Mouse (Mus musculus) adrenal gland, postnatal 14 days (tissue): ENCODE measurements around the gene Bbc3. TPM values are rescaled to one million over a fixed set of nuclear protein-coding genes. Genes with fewer than 3 reads are reported as not detected.
"Not testable (repeated sequence)": the region's sequence is repeated elsewhere in the genome, so short reads cannot be mapped to it uniquely, and the experiment has no call there.

Experiments used
- DNase-seq: peaks from one replicate; pipeline ENCODE4 v3.0.0; 2021; ENCODE audit warnings: mixed read lengths
- total RNA-seq: library from RNA; stranded (reverse); gene quantifications from 2 replicates; pipeline ENCODE4 v1.2.3, GENCODE M21; 2021

The Bbc3 gene
- total RNA-seq, 1 experiment from 2014 or later, result 5.8 TPM

DNA sequence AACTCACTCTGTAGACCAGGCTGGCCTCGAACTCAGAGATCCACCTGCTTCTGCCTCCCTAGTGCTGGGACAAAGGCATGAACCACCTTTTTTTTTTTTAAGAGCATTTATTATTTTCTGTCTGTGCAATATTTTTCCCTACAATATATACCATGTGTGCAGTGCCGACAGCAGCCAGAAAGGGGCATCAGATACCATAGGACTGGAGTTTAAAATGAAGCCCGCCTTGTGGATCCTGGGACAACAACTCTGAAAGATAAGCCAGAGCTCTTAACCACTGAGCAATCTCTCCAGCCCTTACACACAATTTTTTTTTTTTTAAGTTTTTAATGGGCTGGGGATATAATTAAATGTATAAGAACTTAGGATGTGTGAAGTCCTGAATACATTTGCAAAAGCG lies 13.8 kb upstream of the Bbc3 start:
- DNase-seq, result no peak

DNA sequence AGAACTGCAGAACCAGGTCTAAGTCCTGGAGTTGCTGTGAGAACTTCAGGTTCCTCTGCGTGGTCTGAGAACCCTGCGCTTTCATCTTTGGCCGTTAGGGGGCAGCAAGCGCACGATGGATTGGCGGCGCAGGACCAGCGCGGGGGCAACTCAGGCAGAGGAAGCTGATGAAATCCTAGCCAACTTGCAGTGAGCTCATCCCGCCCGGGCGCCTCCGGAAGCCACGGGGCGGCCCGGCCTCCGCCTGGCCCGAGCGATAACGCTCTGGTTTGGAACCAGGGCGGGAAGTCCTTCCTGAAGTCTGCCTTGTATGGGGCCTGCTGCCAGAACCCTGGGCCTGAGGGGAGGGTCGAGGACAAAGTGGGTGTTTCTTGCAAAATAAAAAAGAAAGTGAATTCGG lies 13.4 kb upstream of the Bbc3 start:
- peak; percentile 96 for DNase-seq

DNA sequence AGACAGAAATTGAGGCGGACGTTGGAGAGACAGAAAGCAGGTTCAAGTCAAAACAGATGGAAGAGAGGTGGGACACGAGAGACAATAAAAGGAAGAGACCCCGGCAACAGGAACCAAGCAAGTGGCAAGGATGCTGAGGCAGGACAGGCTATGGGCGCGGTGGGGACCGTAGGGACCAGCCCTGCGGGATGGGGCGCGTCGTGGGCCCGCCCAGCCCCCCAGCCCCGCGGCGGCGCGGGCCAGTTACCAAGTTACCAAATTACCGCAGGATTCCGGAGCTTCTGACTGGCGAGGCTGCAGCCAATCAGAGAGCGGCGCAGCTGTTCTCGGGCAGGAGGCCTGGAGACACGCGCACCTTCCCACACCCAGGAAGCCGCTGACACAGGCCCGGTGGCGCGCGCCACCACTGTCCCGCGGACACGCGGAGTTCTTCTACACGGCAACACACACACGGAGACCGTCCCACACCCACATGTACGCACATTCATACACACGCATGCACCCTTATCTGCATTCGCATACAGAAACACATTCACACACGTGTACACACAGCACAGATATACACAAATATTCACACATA lies 12.8 kb upstream of the Bbc3 start:
- DNase-seq, result peak; percentile 87

DNA sequence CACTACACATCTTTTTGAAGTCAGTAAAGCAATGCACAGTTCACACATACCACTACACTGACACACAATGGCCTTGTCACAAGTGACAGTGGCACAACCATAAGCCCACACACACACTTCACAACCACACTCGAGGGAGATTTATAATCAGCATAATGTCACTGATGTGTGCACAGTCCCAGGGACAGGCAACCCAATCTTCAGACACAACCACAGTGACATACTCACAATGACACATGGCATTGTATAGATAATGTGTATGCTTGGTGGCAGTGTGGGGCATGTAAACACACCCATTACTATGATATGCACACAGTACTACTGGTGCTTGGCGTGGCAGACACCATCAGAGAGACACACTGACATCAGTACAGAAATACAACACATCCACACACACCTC lies 12.0 kb upstream of the Bbc3 start:
- DNase-seq, result no peak

DNA sequence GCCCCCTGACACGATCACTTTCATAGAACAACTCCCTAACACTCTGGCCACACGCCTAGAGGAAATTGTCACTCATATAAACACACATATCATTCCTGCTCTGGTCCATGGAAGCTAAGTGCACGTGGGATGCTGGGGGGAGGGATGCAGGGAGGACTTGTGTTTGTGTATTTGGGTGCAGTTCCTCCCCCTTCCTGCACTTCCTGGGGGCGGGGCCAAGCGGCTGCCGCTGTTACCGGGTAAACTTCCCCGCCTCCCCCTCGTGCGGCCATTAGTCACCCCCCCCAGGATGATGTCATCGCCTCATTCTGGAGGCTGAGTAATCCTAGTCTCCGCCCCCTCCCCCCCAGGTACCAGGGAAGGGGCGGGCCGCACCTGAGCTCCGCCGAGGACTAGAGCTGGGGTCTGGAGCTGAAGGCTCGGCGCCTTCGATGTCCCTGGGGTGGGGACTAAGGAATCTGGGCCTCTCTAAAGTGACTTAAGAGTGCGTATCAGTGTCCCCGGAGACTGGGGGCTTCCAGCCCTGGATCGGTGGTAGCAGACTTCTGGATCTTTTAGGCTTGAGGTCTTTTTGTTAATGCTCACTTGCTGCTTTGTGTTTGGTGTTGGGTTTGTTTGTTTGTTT lies 11.3 kb upstream of the Bbc3 start:
- DNase-seq, result peak; percentile 96

DNA sequence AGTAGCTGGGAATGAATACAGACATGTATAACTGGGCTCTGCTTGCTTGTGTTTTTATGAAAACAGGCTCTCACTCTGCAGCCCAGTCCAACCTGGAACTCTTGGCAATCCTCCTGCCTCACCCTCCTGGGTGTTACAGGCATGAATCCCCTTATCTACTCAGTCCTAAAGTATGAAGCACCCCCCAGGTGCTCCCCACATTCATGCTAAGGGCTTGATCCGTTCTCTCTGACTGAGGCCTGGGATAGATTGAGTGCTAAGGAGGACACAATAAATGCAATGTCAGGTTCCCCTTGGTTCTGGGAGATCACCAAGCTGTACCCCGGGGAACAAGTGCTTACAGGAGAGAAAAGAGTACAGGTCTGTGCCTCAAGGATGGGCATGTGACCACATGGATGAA lies 10.6 kb upstream of the Bbc3 start:
- no peak for DNase-seq

DNA sequence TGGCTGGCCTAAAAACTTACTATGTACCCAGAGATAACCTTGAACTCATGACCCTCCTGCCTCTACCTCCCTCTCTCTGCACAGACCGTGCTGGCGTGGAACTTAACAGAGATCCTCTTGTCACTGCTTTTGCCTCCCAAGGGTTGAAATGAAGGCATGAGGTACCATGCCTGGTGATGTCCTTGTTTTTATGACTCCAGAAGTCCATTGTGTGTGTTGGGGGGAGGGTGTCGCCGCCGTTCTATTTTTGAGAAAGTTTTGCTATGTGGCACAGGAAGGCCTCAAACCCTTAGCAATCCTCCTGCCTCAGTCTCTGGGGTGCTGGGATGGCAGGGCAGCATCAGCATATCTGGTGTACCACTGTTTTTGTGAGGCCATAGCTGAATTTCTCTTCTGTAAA lies 9.3 kb upstream of the Bbc3 start:
- no peak for DNase-seq

DNA sequence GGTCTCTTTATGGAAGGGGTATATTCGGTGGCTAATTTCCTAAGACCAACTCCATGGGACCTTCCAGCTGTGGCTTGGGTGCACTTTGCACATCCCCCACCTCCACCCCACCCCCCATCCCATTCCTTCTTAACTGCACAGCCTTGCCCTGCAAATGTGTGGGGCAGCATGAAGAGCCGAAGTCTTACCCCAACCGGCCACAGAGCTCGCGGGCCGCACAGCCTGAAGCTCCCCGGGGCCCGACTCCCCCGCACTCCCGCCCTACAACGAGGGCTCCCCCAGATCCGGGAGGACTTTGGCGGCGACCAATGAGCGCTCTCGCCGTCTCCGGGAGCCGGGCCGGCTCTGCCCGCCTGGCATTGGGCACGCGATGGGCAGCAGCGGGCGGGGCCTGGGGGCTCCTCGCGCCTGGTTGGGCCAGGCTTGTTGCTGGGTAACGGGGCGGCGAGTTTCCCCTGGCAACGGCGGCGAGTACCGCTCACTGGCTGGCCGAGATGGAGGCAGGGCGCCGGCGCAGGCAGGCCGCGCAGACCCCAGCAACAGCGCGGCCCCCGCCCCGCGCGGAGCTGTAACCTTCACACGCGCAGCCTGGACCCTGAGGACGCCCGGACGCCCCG lies 8.7 kb upstream of the Bbc3 start:
- DNase-seq, result peak; percentile 95

DNA sequence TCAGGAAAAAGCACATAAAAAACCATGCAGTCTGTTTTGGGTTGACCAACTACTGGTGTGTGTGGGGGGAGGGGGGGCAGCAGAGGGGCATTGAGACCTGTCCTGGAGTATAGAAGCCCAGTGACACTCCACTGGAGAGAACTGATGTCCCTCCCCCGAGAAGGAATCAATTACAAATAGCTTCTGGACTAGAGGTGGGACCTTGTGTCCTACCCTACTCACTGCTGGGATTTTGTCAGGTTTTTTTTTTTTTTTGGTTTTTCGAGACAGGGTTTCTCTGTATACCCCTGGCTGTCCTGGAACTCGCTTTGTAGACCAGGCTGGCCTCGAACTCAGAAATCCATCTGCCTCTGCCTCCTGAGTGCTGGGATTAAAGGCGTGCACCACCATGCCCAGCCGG lies 1.1 kb upstream of the Bbc3 start:
- not testable (repeated sequence) for DNase-seq

DNA sequence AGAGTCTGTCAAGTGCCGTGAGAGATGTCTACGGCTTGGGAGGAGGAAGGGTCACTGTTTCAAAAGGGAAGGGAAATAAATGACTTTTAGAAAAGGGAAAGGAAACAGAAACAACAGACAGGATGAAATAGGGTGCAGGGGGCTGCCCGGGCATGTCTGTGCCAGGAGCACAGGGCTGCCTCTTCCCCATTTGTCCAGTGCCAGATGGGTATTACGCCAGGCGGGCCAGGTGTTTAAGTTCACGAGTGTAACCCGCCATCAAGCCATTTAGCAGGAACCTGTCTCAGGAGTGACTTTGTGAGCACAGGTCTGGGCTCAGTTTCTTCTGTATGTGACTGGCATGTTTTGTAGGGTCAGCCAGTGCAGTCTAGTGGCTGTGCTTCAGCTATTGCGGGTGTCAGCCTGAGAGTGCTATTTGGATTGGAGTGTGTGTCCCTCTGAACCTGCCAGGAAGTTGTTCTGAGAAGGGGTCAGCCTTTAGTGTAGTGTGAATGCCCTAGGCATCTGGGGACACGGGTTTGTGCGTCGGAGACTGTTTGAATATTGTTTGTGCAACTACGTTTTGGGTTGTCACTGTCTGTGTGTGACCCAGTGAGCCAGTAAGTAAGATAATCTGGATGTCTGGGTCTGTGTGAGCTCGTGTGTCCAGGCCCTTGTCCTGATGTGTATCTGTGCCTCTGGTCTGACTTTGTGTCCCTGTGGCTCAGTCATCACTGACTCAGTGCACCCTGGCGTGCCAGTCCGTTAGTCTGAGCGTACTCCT lies 543 bp downstream of the Bbc3 start:
- no peak for DNase-seq

DNA sequence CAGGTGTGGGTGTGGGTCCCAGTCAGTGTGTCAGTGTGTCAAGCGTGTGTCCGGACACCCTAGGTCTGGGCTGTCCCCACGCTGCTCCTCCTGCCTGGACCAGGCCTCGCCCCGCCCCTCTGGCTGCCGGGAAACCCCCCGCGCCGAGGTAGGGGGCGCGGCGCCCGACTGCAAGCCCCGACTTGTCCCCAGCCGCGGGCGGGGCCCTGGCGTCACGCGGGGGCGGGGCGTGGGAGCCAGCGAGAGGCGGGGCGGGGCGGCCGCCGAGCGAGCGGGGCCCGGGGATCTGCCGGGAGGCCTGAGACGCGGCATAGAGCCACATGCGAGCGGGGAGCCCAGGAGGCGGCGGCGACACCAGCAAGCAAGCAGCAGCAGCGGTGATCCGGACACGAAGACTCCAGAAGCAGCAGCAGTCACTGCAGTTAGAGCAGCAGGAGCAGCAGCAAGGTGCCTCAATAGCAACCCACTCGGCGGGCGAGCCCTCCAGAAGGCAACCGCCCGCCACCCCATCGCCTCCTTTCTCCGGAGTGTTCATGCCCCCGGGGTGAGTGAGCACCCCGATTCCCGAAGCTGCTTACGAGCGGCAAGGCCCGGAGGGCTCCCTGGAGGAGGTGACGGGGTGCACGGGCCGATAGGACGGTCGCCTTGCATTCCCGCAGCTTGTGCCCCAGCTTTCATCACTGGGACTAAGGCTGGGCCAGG lies 1.3 kb downstream of the Bbc3 start:
- DNase-seq, result peak; percentile 93

DNA sequence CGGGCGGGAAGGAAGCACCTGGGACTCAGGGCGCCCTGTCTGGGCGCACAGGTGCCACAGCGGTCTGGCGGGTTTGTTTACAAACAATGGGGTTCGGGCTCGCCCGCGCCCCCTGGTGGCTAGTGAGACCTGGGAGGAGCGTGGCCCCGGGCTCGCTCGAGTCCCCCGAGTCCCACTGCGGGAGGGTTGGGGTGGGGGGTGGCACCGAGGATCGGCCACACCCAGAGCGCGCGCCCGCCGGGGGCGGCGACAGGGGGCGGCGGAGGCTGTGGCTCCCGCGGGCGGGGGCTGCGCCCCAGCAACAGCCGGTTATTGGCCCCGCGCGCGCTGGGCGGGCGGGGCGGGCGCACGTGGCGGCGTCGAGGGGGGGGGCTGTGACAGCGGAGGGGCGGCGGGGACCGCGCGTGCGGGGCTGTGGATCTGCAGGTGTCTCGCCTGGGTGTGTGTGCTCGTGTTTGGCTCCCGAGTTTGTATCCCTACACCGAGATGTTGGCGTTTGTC lies 1.9 kb downstream of the Bbc3 start:
- peak; percentile 89 for DNase-seq

DNA sequence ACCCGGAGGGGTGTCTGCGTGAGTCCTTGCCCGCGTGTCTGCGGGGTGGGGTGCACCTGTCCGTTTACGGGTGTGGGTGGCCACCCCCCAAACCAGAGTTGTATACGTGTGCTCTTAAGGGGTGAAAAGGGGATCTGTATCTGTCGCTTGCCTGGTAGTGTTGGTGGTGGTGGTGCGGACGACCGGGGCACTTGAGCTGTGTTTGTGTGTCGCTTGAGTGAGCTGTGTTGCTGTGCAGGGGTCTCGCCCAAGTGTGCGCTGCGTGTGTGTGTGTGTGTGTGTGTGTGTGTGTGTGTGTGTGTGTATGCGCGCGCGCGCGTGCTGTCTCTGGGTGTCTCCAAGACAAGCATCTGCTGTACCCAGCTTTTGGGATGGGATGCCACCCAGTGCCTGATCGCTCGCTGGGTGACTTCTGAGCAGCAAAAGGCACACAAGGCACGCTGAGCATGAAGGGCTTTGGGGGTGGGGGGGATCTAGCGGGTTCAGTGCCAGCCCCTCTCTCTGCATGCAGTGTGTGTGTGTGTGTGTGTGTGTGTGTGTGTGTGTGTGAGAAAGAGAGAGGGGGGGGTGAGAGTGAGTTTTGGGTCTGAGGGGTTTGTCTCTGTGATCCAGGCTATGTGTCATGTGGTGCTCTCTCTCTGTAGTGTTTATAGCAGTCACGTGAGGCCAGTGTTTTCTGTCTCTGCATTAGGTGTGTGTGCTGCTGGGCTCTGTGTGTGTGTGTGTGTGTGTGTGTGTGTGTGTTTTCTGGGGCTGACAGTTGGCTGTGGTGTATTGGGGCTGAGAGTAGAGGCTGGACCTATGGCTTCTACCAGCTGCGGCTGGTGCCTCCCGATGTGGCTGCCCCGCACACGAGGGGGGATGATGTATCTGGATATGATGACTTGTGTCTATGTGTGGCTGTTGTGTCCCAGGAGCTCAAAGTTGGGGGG lies 2.6 kb downstream of the Bbc3 start:
- DNase-seq, result peak; percentile 54

DNA sequence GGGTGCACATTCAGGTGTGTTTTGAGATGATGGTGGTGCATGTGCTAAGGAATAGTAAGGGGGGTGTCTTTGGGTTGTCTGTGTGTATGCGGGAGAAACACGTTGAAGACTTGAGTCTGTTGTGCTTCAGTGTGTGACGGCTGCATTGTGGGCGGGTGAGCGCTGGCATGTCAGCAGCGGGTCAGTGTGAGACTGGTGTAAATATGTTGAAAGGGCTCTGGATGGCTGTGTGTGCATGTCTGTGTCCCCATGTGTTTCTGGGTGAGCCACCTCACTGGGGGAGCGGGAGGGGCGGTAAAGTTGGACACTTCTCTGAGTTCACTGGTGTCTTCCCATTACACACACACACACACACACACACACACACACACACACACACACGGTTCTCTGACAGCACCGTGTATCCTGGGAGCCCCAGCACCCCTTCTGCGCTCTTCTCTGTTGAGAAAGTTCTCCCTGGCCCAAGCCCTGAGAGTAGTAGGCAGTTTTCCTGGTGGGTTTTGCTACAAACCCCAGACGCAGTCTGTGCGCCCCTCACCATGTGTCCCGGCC lies 3.3 kb downstream of the Bbc3 start:
- peak; percentile 35 for DNase-seq

DNA sequence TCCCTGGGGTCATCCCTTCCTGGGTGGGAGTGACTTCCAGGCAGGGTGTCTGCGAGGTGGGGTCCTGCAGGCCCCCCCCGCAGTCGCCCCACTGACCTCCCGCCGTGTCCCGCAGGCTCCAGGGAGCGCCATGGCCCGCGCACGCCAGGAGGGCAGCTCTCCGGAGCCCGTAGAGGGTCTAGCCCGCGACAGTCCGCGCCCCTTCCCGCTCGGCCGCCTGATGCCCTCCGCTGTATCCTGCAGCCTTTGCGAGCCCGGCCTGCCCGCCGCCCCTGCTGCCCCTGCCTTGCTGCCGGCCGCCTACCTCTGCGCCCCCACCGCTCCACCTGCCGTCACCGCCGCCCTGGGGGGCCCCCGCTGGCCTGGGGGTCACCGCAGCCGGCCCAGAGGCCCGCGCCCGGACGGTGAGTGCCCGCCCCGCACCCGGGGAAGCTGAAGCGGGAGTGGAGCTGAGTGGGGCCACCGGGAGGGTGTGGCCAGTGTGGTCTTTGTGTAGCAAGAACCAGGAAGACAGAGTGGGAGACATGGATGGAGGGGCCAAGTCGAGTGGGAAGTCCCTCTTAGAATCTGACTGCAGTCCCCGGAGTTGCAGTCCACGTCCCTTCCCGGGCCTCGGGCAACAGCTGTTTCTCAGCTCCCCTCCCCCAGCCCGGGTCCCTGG lies 3.9 kb downstream of the Bbc3 start:
- peak; percentile 45 for DNase-seq

DNA sequence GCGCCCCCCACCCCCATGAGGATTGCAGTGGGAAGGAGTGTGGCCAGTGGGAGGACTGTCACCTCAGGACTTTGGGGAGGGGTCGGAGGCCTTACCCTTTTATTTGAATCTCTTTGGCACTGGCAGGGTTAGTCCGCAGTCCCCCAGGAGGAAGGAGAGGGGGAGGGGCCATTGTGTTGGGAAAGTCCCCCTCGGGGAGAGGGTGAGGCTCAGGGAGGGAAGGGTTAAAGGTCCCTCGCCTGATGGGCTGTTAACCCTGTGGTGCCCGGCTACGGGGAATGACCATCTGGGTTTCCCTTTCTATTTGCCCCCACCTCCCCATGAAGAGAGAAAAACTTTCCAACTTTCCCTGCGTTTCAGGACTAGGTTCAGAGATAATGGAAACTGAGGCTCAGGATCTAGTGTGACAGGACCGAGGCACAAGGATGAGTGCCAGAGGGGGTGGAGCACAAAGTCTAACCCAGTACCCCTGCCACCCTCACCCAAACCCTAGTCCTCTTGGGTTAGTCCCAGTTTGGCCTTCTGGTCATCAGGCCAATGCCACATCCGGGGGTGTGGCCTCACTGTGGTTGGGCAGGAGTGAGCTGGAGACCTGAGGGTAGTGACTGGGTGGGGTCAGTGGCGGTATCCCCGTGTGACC lies 4.6 kb downstream of the Bbc3 start:
- peak; percentile 87 for DNase-seq

DNA sequence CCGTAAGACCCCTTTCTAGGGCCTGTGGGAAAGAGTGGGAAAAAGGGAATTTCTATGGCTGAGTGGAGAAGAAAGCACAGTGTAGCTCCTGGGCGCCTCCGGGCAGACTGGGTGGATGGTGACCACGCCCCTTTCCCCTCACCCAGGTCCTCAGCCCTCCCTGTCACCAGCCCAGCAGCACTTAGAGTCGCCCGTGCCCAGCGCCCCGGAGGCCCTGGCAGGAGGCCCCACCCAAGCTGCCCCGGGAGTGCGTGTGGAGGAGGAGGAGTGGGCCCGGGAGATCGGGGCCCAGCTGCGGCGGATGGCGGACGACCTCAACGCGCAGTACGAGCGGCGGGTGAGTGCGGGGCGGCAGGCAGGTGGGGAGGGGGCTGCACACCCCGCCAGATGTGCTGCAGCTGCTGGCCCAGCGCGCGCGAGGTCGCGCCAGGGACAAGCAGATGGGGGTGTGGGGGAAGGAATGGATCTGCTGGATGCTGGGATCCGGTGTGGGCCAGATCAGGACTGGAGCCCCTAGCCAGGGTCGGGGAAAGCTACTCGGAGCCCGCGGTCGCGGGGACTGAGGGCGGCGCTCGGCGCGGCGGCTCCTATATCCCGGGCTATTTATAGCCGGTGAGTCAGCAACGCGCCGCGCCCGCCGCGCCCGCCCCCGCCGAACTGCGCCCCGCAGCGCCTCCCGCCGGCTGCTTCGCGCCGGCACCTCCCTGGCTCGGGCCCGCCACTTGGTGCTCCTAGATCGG lies 5.5 kb downstream of the Bbc3 start:
- peak; percentile 92 for DNase-seq

DNA sequence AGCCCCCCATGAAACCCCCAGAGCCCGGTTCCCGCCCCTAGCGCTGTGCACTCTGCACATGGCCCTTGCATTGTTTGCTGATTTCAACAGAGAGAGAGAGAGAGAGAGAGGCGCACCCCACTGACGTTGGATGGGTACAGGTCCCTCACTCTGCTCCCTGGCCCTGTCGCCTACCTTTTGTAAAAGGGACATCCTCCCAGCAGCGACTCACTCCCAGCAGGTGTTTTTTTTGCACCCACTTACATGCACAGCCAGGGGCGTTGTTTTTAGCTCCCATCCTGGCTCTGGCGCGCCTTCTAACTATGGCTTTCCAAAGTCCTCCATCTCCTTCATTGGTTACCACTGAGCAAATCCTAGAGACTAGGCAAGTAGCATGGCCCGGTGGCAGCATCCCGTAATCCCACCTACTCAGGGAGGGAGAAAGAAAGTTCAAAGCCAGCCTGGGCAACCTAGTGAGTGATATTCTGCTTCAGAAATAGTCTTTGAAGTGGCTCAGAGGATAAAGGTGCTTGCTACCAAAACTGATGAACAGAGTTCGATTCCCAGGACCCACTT lies 6.1 kb downstream of the Bbc3 start:
- no peak for DNase-seq

DNA sequence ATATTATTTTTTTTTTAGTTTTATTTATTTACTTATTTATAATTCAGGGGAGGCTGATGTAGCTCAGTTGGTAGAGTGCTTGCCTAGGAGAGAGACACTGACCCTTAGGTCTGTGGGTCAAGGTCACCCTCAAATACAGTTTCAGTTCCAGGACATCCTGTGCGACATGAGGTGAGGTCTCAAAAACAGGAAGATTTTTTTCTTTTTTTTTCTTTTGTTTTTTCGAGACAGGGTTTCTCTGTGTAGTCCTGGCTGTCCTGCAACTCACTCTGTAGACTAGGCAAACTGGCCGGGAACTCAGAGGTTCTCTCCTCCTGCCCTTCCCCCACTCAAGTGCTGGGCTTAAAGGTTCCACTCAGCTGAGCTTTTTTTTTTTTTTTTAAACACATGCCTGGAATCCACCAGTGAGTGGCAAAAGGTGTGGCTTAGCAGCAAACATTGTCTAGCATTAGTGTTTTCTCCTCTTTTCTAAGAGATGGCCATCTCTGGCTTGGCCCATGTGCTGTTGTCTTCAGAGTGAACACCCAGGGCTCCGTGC lies 7.1 kb downstream of the Bbc3 start:
- DNase-seq, result peak; percentile 21
